8 mouse cellular contexts compared by ENCODE assay signal in genomic region chr11:119215038-119215904, GRCm38 (mm10). TPM values are rescaled to one million over a fixed set of nuclear protein-coding genes. Genes with fewer than 3 reads are reported as not detected.
DNase-seq lines count a peak whose midpoint lies in the region; ATAC-seq and TF ChIP-seq lines count a peak whose summit lies in the region.

No protein-coding gene starts in this region.

- no peaks in the 10 kb centered on the region for H3K27me3 ChIP-seq in hindbrain, postnatal 0 days (ENCODE audit: insufficient read depth, low read length)
- no peaks in the 10 kb centered on the region for H3K27me3 ChIP-seq in liver, embryonic 11.5 days (replicated peaks; ENCODE audit: control insufficient read depth, insufficient read depth, low read length)
- H3K27me3 ChIP-seq in midbrain, embryonic 16.5 days (ENCODE audit: control insufficient read depth, insufficient read depth, low read depth, low read length): no peaks in the 10 kb centered on the region

- H3K9me3 ChIP-seq in hindbrain, postnatal 0 days (ENCODE audit: low read length): no peaks in the 10 kb centered on the region
- no peaks in the 10 kb centered on the region for H3K9me3 ChIP-seq in liver, embryonic 11.5 days (ENCODE audit: control insufficient read depth, low read length)
- no peaks in the 10 kb centered on the region for H3K9me3 ChIP-seq in midbrain, embryonic 16.5 days (replicated peaks; ENCODE audit: control insufficient read depth, low read length, poor library complexity, severe bottlenecking)

- H3K4me2 ChIP-seq in hindbrain, postnatal 0 days (ENCODE audit: low read depth, low read length): peak overlapping the region; percentile 41
- H3K4me2 ChIP-seq in liver, embryonic 11.5 days: peak overlapping the region; percentile 52
- H3K4me2 ChIP-seq in midbrain, embryonic 16.5 days (ENCODE audit: low read length): peak overlapping the region; percentile 49

- no peaks in the 10 kb centered on the region for H3K36me3 ChIP-seq in hindbrain, postnatal 0 days (ENCODE audit: insufficient read depth, low read length)
- H3K36me3 ChIP-seq in liver, embryonic 11.5 days (ENCODE audit: control insufficient read depth, insufficient read depth, low read length): no peaks in the 10 kb centered on the region
- H3K36me3 ChIP-seq in midbrain, embryonic 16.5 days (ENCODE audit: control insufficient read depth, insufficient read depth, low read length): no peaks in the 10 kb centered on the region

- DNase-seq in ovary, adult 18-20 months (ENCODE audit: low spot score): peak; percentile 54
- DNase-seq in ovary, postnatal 10 days (ENCODE audit: low spot score): no peak
- DNase-seq in cerebellum, postnatal 10 days: peak; percentile 84 to 88
- DNase-seq in gastrocnemius, postnatal 14 days: peak; percentile 56
- peak; percentile 77 for DNase-seq in hindbrain, postnatal 0 days (ENCODE audit: low spot score)
- peak; percentile 70 for DNase-seq in liver, embryonic 11.5 days (ENCODE audit: low spot score)
- DNase-seq in T-cell, adult 2 months (ENCODE audit: low spot score): no peak

- 6% methylated on average over 18 of the region's 18 CpGs for WGBS in hindbrain, postnatal 0 days
- 9% methylated on average over 18 of the region's 18 CpGs for WGBS in liver, embryonic 11.5 days
- 3% methylated on average over 18 of the region's 18 CpGs for WGBS in midbrain, embryonic 16.5 days

- H3K4me3 ChIP-seq in hindbrain, postnatal 0 days (ENCODE audit: low read length): no peak overlapping the region
- peak overlapping the region; percentile 37 for H3K4me3 ChIP-seq in liver, embryonic 11.5 days (ENCODE audit: low read depth, low read length)
- H3K4me3 ChIP-seq in midbrain, embryonic 16.5 days (ENCODE audit: low read depth, low read length): no peak overlapping the region

- TF ChIP-seq CTCF in hindbrain, postnatal 0 days (IDR thresholded peaks at IDR 0.05; ENCODE audit: low read depth): peak; percentile 60

- peak overlapping the region; percentile 81 for H3K27ac ChIP-seq in hindbrain, postnatal 0 days
- H3K27ac ChIP-seq in liver, embryonic 11.5 days (ENCODE audit: low read depth, low read length): peak overlapping the region; percentile 72
- H3K27ac ChIP-seq in midbrain, embryonic 16.5 days (ENCODE audit: low read length): peak overlapping the region; percentile 84

- H3K9ac ChIP-seq in hindbrain, postnatal 0 days (replicated peaks; ENCODE audit: low read length): peak overlapping the region; percentile 44
- H3K9ac ChIP-seq in liver, embryonic 11.5 days (ENCODE audit: low read depth, low read length): peak overlapping the region; percentile 50; the same call in 1 of the 2 replicates
- H3K9ac ChIP-seq in midbrain, embryonic 16.5 days (ENCODE audit: low read depth, low read length): peak overlapping the region; percentile 60

- peak; percentile 66 for ATAC-seq in hindbrain, postnatal 0 days
- ATAC-seq in liver, embryonic 11.5 days (replicated peaks; ENCODE audit: low FRiP score): peak; percentile 85
- ATAC-seq in midbrain, embryonic 16.5 days: peak; percentile 74

- peaks cover 50% of the 10 kb centered on the region for H3K4me1 ChIP-seq in hindbrain, postnatal 0 days (ENCODE audit: insufficient read depth, low read length)
- peaks cover 31% of the 10 kb centered on the region for H3K4me1 ChIP-seq in liver, embryonic 11.5 days (replicated peaks; ENCODE audit: control insufficient read depth, insufficient read depth, low read length)
- peaks cover 43% of the 10 kb centered on the region for H3K4me1 ChIP-seq in midbrain, embryonic 16.5 days (ENCODE audit: control insufficient read depth, insufficient read depth, low read length)

- intact Hi-C loops in gastrocnemius, postnatal 14 days (cut with DNase I; ENCODE audit: low total_unique reads): no loop called here

RNA-seq across cellular contexts. Expression of gene Tbc1d16, which starts 13.0 kb away (rescaled TPM):
- 10 to 100 TPM; 14.3 to 18.5 TPM for total RNA-seq in gastrocnemius, postnatal 14 days (2021)
- 161 and 182 TPM in 2 replicates for total RNA-seq in hindbrain, postnatal 0 days (2014; rRNA removed)
- 42.1 and 43.9 TPM in 2 replicates for polyA plus RNA-seq in hindbrain, postnatal 0 days (2015; fragmentation: Nextera tagmentation; extraction: Ambion mirVana)
- 3.4 and 3.6 TPM in 2 replicates for polyA plus RNA-seq in liver, embryonic 11.5 days (2014; fragmentation: Nextera tagmentation; extraction: Ambion mirVana)
- polyA plus RNA-seq in midbrain, embryonic 16.5 days (2015; fragmentation: Nextera tagmentation; extraction: Ambion mirVana): 47.7 and 56.7 TPM in 2 replicates

RNA-seq across cellular contexts. Expression of gene Ccdc40, which starts 13.1 kb away (rescaled TPM):
- not detected for total RNA-seq in gastrocnemius, postnatal 14 days (2021)
- 11.5 and 12.5 TPM in 2 replicates for total RNA-seq in hindbrain, postnatal 0 days (2014; rRNA removed)
- polyA plus RNA-seq in hindbrain, postnatal 0 days (2015; fragmentation: Nextera tagmentation; extraction: Ambion mirVana): 9.7 and 10.3 TPM in 2 replicates
- 4.1 and 5.4 TPM in 2 replicates for polyA plus RNA-seq in liver, embryonic 11.5 days (2014; fragmentation: Nextera tagmentation; extraction: Ambion mirVana)
- 18.0 and 20.1 TPM in 2 replicates for polyA plus RNA-seq in midbrain, embryonic 16.5 days (2015; fragmentation: Nextera tagmentation; extraction: Ambion mirVana)

RNA-seq across cellular contexts. Expression of gene Gaa, which starts 52.4 kb away (rescaled TPM):
- total RNA-seq in gastrocnemius, postnatal 14 days (2021): 10 to 100 TPM; 79.1 to 81.6 TPM
- 223 and 230 TPM in 2 replicates for total RNA-seq in hindbrain, postnatal 0 days (2014; rRNA removed)
- polyA plus RNA-seq in hindbrain, postnatal 0 days (2015; fragmentation: Nextera tagmentation; extraction: Ambion mirVana): 123 and 128 TPM in 2 replicates
- 40.5 and 42.5 TPM in 2 replicates for polyA plus RNA-seq in liver, embryonic 11.5 days (2014; fragmentation: Nextera tagmentation; extraction: Ambion mirVana)
- 102 and 120 TPM in 2 replicates for polyA plus RNA-seq in midbrain, embryonic 16.5 days (2015; fragmentation: Nextera tagmentation; extraction: Ambion mirVana)

Comparison
In these comparisons a context has a peak if more than half of its experiments do, and no peak if none do; other contexts are left out.
1. DNase-seq: peak in ovary, adult 18-20 months (single experiment), cerebellum, postnatal 10 days (2 of 2), gastrocnemius, postnatal 14 days (single experiment), hindbrain, postnatal 0 days (single experiment) and liver, embryonic 11.5 days (single experiment); none in ovary, postnatal 10 days (single experiment) and T-cell, adult 2 months (single experiment).
2. Peak in every context shown above with its lines, with median percentiles within 50 percentile points of each other: ATAC-seq, H3K27ac ChIP-seq, H3K4me2 ChIP-seq and H3K9ac ChIP-seq.